Mouse (Mus musculus) neural tube, postnatal 0 days (tissue): ENCODE results near the gene Gphb5. TPM values are rescaled to one million over a fixed set of nuclear protein-coding genes. Genes with fewer than 3 reads are reported as not detected.

ENCODE experiments used
- polyA plus RNA-seq: library from polyadenylated mRNA; unstranded; fragments of >200 nt; fragmentation: Nextera tagmentation; extraction: Ambion mirVana; gene quantifications from 2 replicates; pipeline ENCODE4 v1.2.1, GENCODE M21; 2015

Gphb5 gene
- not detected in 2 replicates for polyA plus RNA-seq

GRCm38 (mm10) chr12:75416681-75417080 is at the start of gene Gphb5:
TSS of gene Gphb5 (minus strand) at chr12:75416781.

Other genes starting within 250 kb of the Gphb5 start
- 3.5 and 4.2 TPM in 2 replicates for gene Kcnh5, start 239.4 kb downstream of the Gphb5 start, polyA plus RNA-seq
- gene Rhoj, start 108.5 kb downstream of the Gphb5 start, polyA plus RNA-seq = 21.5 and 24.7 TPM in 2 replicates
- 20.2 and 25.9 TPM in 2 replicates for gene Ppp2r5e, start 179.5 kb upstream of the Gphb5 start, polyA plus RNA-seq